Mouse (Mus musculus) brain, embryonic 14.5 days (tissue): Measurements from ENCODE around the gene Kat6b.

Source experiments
- CTCF ChIP-seq: fragments of 200-500 bp; IDR thresholded peaks from 2 replicates; pipeline ENCODE4 v1.5.1; 2012; ENCODE audit warnings: inconsistent platforms, mild to moderate bottlenecking, moderate library complexity, borderline replicate concordance; ENCODE audit not compliant: insufficient read depth, insufficient read length; ENCODE audit errors: extremely low read depth
- POLR2A ChIP-seq: fragments of 200-500 bp; IDR thresholded peaks from 2 replicates; pipeline ENCODE4 v1.6.1; 2012; ENCODE audit warnings: mild to moderate bottlenecking, inconsistent platforms, borderline replicate concordance; ENCODE audit not compliant: poor library complexity, insufficient read depth, insufficient read length, severe bottlenecking; ENCODE audit errors: extremely low read depth

- TF ChIP-seq CTCF = no peak
- no peak for TF ChIP-seq POLR2A
Measured at GRCm38 (mm10) chr14:21613031-21613430, 131.8 kb downstream of the Kat6b start.
